Mouse (Mus musculus): ENCODE measurements at regions not wholly inside any gene's neighbourhood (a gene's known extent, or its start where the extent isn't known, plus 50 kb on each side); places are given as distances from the start of the nearest gene placed in this dataset.
"Not testable (repeated sequence)": the region's sequence is repeated elsewhere in the genome, so short reads cannot be mapped to it uniquely, and the experiment has no call there.

GRCm38 (mm10) chr6:109125447-109125846, 297.0 kb downstream of the Edem1 start:
- DNase-seq = no peak

- no peak for DNase-seq
Observed at GRCm38 (mm10) chr6:109127203-109127602, 298.8 kb downstream of the Edem1 start.

- no peak for DNase-seq
Observed at GRCm38 (mm10) chr6:109146111-109146510, 317.7 kb downstream of the Edem1 start.

GRCm38 (mm10) chr6:109149043-109149442, 320.6 kb downstream of the Edem1 start:
- no peak for DNase-seq

- DNase-seq = peak in 1 of 2 experiments; percentile 14
Observed at GRCm38 (mm10) chr6:109150023-109150911, 321.8 kb downstream of the Edem1 start.

- DNase-seq = no peak
Observed at GRCm38 (mm10) chr6:109150912-109151256, 322.4 kb downstream of the Edem1 start.

- DNase-seq = no peak
Observed at GRCm38 (mm10) chr6:109153624-109154023, 325.2 kb downstream of the Edem1 start.

GRCm38 (mm10) chr6:109159561-109159960, 331.1 kb downstream of the Edem1 start:
- no peak for DNase-seq

GRCm38 (mm10) chr6:109167439-109167838, 339.0 kb downstream of the Edem1 start:
- no peak for DNase-seq

- DNase-seq = no peak
Observed at GRCm38 (mm10) chr6:109172104-109172850, 343.8 kb downstream of the Edem1 start.

GRCm38 (mm10) chr6:109173015-109173414, 344.6 kb downstream of the Edem1 start:
- DNase-seq = no peak

GRCm38 (mm10) chr6:109176876-109177275, 348.4 kb downstream of the Edem1 start:
- no peak for DNase-seq

- DNase-seq = no peak
Observed at GRCm38 (mm10) chr6:109182878-109183277, 354.4 kb downstream of the Edem1 start.

- not testable (repeated sequence) for DNase-seq
Observed at GRCm38 (mm10) chr6:109193061-109193460, 364.6 kb downstream of the Edem1 start.

- DNase-seq = no peak
Observed at GRCm38 (mm10) chr6:109193603-109194002, 365.2 kb downstream of the Edem1 start.

- DNase-seq = no peak
Observed at GRCm38 (mm10) chr6:109209699-109210098, 381.3 kb downstream of the Edem1 start.

- no peak for DNase-seq
Observed at GRCm38 (mm10) chr6:109230391-109230790, 401.9 kb downstream of the Edem1 start.

GRCm38 (mm10) chr6:109233426-109233825, 405.0 kb downstream of the Edem1 start:
- no peak for DNase-seq

- no peak for DNase-seq
Observed at GRCm38 (mm10) chr6:109245666-109246065, 417.2 kb downstream of the Edem1 start.

- DNase-seq = not testable (repeated sequence)
Observed at GRCm38 (mm10) chr6:109246510-109246909, 418.1 kb downstream of the Edem1 start.
